Mouse (Mus musculus) left cerebral cortex, adult 18-20 months (tissue): ENCODE measurements around the gene Olfr975. TPM values are rescaled to one million over a fixed set of nuclear protein-coding genes. Genes with fewer than 3 reads are reported as not detected.
"Not testable (repeated sequence)": the region's sequence is repeated elsewhere in the genome, so short reads cannot be mapped to it uniquely, and the experiment has no call there.

ENCODE experiments used
- DNase-seq, 2 experiments: peaks; one replicate each; pipeline ENCODE4 v3.0.0; 2021 to 2022; ENCODE audit warnings: low spot score in 2 of 2, mixed read lengths in 1 of 2
- long read RNA-seq, 2 experiments: library from polyadenylated mRNA; stranded (forward); transcript quantifications; one replicate each; pipeline ENCODE4 v2.0.0; 2021
- total RNA-seq, 2 experiments: library from RNA; stranded (reverse); gene quantifications; 2 replicates each; pipeline ENCODE4 v1.2.3; 2021

Olfr975 gene
- total RNA-seq, result not detected
- long read RNA-seq, experiment 1, result 0 reads
- long read RNA-seq, experiment 2, result 0 reads

DNA sequence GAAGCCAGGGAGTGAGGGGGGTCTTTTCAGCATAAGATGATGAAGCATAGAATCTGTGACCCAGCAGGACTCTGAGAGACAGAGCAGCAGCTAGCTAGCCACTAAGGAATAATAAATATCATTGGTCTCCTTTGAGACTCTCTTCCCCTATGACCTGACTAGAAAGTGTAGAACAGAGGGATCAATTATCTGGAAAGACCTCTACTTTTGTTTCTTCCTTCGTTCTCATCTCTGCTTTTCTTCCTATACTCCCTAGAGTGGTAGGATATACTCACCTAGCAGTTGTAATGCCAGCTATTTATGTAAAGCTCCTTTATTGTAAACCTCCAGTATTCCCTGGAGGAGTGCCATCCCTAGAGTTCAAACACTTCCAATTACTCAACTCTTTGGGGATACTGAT is at the start of gene Olfr975:
TSS of gene Olfr975 (minus strand) at position 101 of the 400 bp plus-strand sequence.
- no peak for DNase-seq

GRCm38 (mm10) chr9:39991813-39992212 is 40.0 kb upstream of the Olfr975 start, which contains the start of gene Olfr978:
Olfr978 (plus strand) TSS chr9:39992113.
- no peak for DNase-seq

DNA sequence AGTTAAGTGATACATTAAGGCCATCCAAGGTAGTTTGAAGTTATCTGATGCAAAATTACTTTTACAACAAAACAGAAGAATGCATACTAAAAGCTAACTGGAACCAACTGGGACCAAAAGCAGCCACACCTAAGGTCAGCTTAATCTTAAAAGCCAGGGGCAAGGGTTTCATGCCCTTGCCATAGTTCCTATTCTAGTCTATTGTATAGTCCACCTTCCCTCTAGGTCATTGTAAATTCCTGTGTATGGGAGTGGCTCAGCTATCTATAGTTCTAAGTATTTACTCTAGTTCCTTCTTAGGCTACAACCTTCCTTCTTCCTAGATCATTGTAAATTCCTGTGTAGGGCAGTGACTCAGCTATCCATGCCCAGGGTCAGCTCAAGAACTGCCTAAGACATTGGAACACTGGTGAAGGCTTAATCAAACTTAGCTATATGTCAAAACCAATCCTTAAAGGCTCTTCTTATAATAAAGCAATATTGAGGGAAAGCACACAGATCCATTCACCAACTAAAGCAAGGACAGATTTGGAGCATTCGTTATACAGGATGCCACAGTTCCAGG is 24.8 kb upstream of the Olfr975 start:
- DNase-seq, result not testable (repeated sequence)

DNA sequence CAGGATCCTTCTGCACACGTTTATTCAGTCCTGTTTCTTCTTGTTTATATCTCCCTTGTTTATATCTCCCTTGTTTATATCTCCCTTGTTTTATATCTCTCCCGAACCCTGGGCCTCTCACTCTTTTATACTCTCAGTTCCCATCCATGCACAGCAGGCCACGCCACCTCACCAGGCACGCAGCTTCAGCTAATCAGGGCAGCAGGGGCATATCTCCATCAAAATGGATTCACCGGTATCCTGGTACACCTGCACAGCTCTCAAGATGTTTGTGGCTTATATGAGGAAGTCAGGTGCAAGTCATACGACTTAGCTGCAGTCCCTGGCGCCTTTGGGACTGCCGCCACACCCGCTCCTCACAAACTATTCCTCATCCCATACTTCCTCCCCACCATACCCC is 9.2 kb upstream of the Olfr975 start, which contains the start of gene Olfr976:
TSS of gene Olfr976 (minus strand) at position 101 of the 400 bp plus-strand sequence.
- DNase-seq, result not testable (repeated sequence)

DNA sequence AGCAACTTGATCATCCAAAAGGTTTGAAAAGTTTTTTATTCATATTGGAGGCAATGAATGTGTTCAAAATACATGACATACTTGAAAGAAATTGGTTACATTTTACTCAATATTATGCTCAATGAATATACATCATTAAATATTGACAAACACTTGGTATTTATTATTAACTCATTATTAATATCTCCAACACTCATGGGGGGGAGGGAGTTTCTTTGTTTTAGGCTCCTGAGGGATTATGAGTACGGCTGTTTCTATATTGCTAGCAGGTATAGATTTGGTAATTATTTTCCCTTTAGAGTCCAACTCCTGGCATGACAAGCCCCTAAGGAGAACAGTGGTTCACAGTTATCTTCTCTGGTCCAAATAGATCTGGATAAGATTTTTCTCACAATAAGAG is 14.6 kb downstream of the Olfr975 start, which contains the start of gene Olfr974:
TSS of gene Olfr974 (plus strand) at position 301 of the 400 bp plus-strand sequence.
- DNase-seq, result no peak

DNA sequence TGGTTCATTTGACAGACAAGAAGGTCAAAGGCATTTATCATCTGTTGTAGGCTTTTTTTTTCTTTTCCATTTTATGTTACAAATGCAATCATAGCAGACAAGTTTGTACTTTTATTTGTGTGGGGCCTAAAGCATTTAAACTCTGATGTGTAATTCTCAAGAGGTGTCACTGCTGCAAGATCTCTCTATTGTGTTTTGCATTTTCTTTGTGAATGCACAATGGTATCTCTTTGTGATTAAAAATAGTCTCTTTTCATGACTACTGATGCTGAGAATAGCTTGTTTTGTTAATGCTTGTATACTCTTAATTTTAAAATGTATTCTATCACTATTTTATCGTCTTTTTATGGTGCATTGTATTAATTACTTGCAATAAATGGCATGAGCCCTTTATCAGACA is 23.0 kb downstream of the Olfr975 start:
- not testable (repeated sequence) for DNase-seq

GRCm38 (mm10) chr9:39927975-39928836 is 23.6 kb downstream of the Olfr975 start:
- not testable (repeated sequence) for DNase-seq

GRCm38 (mm10) chr9:39909939-39910338 is 41.9 kb downstream of the Olfr975 start:
- DNase-seq, result no peak

- no peak for DNase-seq
Observed at GRCm38 (mm10) chr9:39907036-39907435, 44.8 kb downstream of the Olfr975 start, which contains the start of gene Olfr229. Olfr229 (plus strand) TSS chr9:39907336.

DNA sequence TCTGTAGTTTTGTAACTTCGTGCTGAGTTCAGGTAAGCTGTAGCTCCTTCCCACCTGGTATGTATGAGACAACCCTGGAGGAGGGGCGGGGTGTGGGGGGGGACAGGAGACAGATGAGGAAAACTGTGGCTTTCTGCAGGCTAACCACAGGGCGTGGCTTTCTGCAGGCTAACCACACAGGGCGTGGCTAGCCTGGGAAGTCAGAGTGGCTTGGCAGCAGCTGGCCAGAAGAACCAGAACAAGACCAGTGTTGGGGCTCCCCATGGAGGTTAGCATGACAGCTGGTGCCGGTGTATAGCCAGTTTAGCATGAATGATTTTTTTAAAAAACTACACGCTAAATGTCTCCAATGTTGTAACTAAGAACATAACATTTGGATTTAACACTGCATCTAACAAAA is 46.7 kb downstream of the Olfr975 start:
- no peak for DNase-seq

Other genes with a start within 250 kb of the Olfr975 start
- gene Olfr149, start 244.9 kb downstream of the Olfr975 start, total RNA-seq, result not detected
- gene Olfr965, start 240.7 kb downstream of the Olfr975 start, total RNA-seq, result not detected
- not detected for gene Olfr150, start 221.1 kb downstream of the Olfr975 start, total RNA-seq
- gene Olfr967, start 205.8 kb downstream of the Olfr975 start, total RNA-seq, result not detected
- gene Olfr968, start 168.8 kb downstream of the Olfr975 start, total RNA-seq, result not detected
- not detected for gene Olfr969, start 161.1 kb downstream of the Olfr975 start, total RNA-seq
- gene Olfr970, start 143.2 kb downstream of the Olfr975 start, total RNA-seq, result not detected
- not detected for gene Olfr971, start 115.2 kb downstream of the Olfr975 start, total RNA-seq
- not detected for gene Olfr972, start 85.6 kb downstream of the Olfr975 start, total RNA-seq
- gene Olfr229, start 44.7 kb downstream of the Olfr975 start, total RNA-seq, result not detected
- gene Olfr974, start 14.5 kb downstream of the Olfr975 start, total RNA-seq, result not detected
- not detected for gene Olfr976, start 9.1 kb upstream of the Olfr975 start, total RNA-seq
- not detected for gene Olfr978, start 40.1 kb upstream of the Olfr975 start, total RNA-seq
- not detected for gene Olfr979, start 51.4 kb upstream of the Olfr975 start, total RNA-seq
- gene Olfr980, start 57.5 kb upstream of the Olfr975 start, total RNA-seq, result not detected
- gene Olfr981, start 69.4 kb upstream of the Olfr975 start, total RNA-seq, result not detected
- gene Olfr982, start 121.8 kb upstream of the Olfr975 start, total RNA-seq, result not detected
- gene Olfr983, start 141.5 kb upstream of the Olfr975 start, total RNA-seq, result not detected
- gene Olfr984, start 162.2 kb upstream of the Olfr975 start, total RNA-seq, result not detected
- not detected for gene Olfr985, start 178.1 kb upstream of the Olfr975 start, total RNA-seq
- not detected for gene Tmem225, start 196.1 kb upstream of the Olfr975 start, total RNA-seq
- not detected for gene Olfr986, start 228.9 kb upstream of the Olfr975 start, total RNA-seq
- 1 to 10 TPM; 3.4 to 3.6 TPM for gene Zfp202, start 240.3 kb upstream of the Olfr975 start, total RNA-seq